Mouse (Mus musculus) bone marrow, adult 2 months (tissue): ENCODE data around the gene BC025920.

Experiments used
- CTCF ChIP-seq: fragments of 200-500 bp; IDR thresholded peaks from 2 replicates; pipeline ENCODE4 v1.5.1; 2011; ENCODE audit warnings: low read length, control low read depth; ENCODE audit not compliant: control insufficient read depth, insufficient read depth
- POLR2A ChIP-seq: fragments of 200-500 bp; IDR thresholded peaks from 2 replicates; pipeline ENCODE4 v1.6.1; 2011; ENCODE audit warnings: low read depth, mild to moderate bottlenecking, control low read depth, low read length, borderline replicate concordance; ENCODE audit not compliant: control insufficient read depth

- TF ChIP-seq POLR2A (no peak), CTCF (no peak)
Observed at GRCm38 (mm10) chr10:81645391-81645790, 39.3 kb downstream of the BC025920 start.
